Mouse (Mus musculus) stomach, embryonic 14.5 days (tissue): ENCODE data around the gene Pitpnb. TPM values are rescaled to one million over a fixed set of nuclear protein-coding genes. Genes with fewer than 3 reads are reported as not detected.

Source experiments
- ATAC-seq: fragments of 200-750 bp; cut with Nextera tagmentation; 2 replicates; pipeline ENCODE4 v1.8.0; 2017; ENCODE audit warnings: low read depth, moderate TSS enrichment; ENCODE audit not compliant: insufficient number of reproducible peaks, insufficient read depth, low FRiP score
- H3K27ac ChIP-seq: fragments of 300-500 bp; sonication (generic); 2 replicates; pipeline ENCODE4 v1.5.1; 2014; ENCODE audit warnings: mild to moderate bottlenecking, low read length, moderate library complexity, mixed read lengths
- H3K27me3 ChIP-seq: fragments of 300-500 bp; sonication (generic); 2 replicates; pipeline ENCODE4 v1.6.1; 2014; ENCODE audit warnings: low read length, control low read depth, mixed read lengths; ENCODE audit not compliant: control insufficient read depth, insufficient read depth
- H3K36me3 ChIP-seq: fragments of 300-500 bp; sonication (generic); 2 replicates; pipeline ENCODE4 v1.6.1; 2014; ENCODE audit warnings: mild to moderate bottlenecking, control low read depth, low read length, moderate library complexity, mixed read lengths; ENCODE audit not compliant: control insufficient read depth, insufficient read depth
- H3K4me1 ChIP-seq: fragments of 300-500 bp; sonication (generic); 2 replicates; pipeline ENCODE4 v1.6.1; 2014; ENCODE audit warnings: low read length, control low read depth, mixed read lengths; ENCODE audit not compliant: control insufficient read depth, insufficient read depth
- H3K4me2 ChIP-seq: fragments of 300-500 bp; sonication (generic); replicated peaks from 2 replicates; pipeline ENCODE4 v1.6.1; 2014; ENCODE audit warnings: low read depth, low read length, control low read depth
- H3K4me3 ChIP-seq: fragments of 300-500 bp; sonication (generic); 2 replicates; pipeline ENCODE4 v1.5.1; 2014; ENCODE audit warnings: low read depth, low read length, control low read depth
- H3K9ac ChIP-seq: fragments of 300-500 bp; sonication (generic); replicated peaks from 2 replicates; pipeline ENCODE4 v1.6.1; 2014; ENCODE audit warnings: low read depth, mild to moderate bottlenecking, control low read depth, low read length, moderate library complexity, mixed read lengths
- H3K9me3 ChIP-seq: fragments of 300-500 bp; sonication (generic); 2 replicates; pipeline ENCODE4 v1.6.1; 2016; ENCODE audit warnings: low read depth, low read length, control low read depth; ENCODE audit not compliant: control insufficient read depth
- WGBS: fragments of 180-500 bp; shearing (Covaris S2); extraction: QIAGEN DNeasy Blood & Tissue Kit; methylation state at CpG from one replicate; pipeline ENCODE4 v1.1.7; 2014; 5-methylcytosine and 5-hydroxymethylcytosine counted together
- polyA plus RNA-seq: library from polyadenylated mRNA; unstranded; fragments of >200 nt; fragmentation: Nextera tagmentation; extraction: Ambion mirVana; gene quantifications from 2 replicates; pipeline ENCODE4 v1.2.1, GENCODE M21; 2014

Gene Pitpnb
- polyA plus RNA-seq, 1 experiment from 2014 or later = 112 TPM

DNA sequence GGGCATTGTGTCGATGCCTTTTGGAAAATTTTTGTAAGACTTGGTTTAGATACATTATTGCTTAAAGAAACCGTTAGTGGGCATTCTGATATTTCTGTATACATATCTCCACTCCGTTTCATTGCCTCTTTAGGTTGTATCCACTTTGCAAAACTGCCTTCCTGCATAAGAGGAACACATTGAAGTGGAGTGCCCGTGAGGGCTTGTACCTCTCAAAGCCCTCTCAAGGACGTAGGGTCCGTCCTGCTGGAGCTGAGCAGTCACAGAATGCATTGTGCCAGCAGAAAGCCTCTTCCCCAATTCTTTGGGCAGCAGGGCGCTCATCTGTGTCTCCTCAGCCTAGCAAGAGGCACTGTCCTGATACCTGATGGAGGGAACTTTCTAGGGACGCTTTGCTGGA lies 30.5 kb downstream of the Pitpnb start:
- Histone ChIP-seq H3K4me1 (no peaks in the 10 kb centered on the region), H3K9me3 (no peaks in the 10 kb centered on the region), H3K36me3 (peaks cover 38% of the 10 kb centered on the region), H3K4me3 (no peak overlapping the region), H3K27me3 (no peaks in the 10 kb centered on the region), H3K9ac (no peak overlapping the region), H3K27ac (no peak overlapping the region), H3K4me2 (no peak overlapping the region)
- ATAC-seq = no peak
- 77% methylated on average over 8 of the region's 8 CpGs for WGBS

DNA sequence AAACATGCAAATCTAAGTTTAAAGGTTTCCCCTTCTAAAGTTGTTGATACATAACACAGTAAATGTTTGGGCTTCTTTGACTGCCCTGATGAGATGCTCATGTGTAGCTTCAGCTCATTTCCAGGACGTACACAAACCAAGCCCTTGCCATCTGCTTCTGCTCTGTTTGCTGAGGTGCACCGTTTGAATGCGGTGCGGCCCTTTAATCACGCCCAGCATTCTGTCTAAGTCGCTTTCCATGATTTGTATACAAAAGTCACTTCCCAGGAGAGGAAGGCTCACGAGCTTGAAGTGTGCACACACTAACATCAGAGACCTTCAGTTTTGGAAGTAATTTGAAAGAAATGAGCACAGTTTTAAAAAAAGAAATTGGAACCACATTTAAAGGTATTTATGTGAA lies 31.3 kb downstream of the Pitpnb start:
- Histone ChIP-seq H3K36me3 (peaks cover 35% of the 10 kb centered on the region), H3K27ac (no peak overlapping the region), H3K27me3 (no peaks in the 10 kb centered on the region), H3K4me2 (no peak overlapping the region), H3K9me3 (no peaks in the 10 kb centered on the region), H3K4me3 (no peak overlapping the region), H3K4me1 (no peaks in the 10 kb centered on the region), H3K9ac (no peak overlapping the region)
- ATAC-seq = no peak
- WGBS = 39% methylated on average over 7 of the region's 7 CpGs

DNA sequence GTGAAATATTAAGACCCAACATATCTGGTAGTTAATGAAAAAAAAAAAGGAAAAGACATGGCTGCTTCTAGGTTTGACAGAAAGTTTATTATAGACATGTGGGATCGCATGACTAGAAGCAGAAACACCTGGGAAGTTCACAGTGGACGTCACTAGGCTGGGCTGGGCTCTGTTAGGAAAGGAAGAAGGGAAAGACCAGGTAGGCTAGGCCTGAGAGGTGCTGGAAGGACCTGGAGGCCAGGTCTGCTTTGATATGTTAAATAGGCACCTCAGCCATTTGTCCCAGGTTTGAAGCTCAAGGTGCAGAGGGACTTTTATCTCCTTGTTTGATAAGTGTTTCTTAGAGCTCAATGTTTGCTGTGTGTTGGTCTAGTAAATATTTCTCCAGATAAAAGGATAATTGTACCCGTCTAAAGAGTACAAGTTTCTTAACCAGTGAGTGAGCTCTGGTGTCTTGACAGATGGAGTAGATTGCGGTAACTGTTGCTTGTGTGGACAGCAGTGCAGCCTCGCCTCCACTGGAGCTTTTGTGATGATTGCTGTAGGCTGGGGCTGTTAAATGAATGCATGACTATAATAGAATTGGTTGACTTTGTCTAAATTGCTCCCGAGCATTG lies 33.0 kb downstream of the Pitpnb start:
- 58% methylated on average over 6 of the region's 6 CpGs for WGBS
- H3K36me3 ChIP-seq = peaks cover 27% of the 10 kb centered on the region
- no peak overlapping the region for H3K27ac ChIP-seq
- H3K9me3 ChIP-seq = no peaks in the 10 kb centered on the region
- H3K9ac ChIP-seq = no peak overlapping the region
- no peaks in the 10 kb centered on the region for H3K27me3 ChIP-seq
- H3K4me3 ChIP-seq = no peak overlapping the region
- H3K4me2 ChIP-seq = no peak overlapping the region
- peak; percentile 70 for ATAC-seq
- H3K4me1 ChIP-seq = no peaks in the 10 kb centered on the region

DNA sequence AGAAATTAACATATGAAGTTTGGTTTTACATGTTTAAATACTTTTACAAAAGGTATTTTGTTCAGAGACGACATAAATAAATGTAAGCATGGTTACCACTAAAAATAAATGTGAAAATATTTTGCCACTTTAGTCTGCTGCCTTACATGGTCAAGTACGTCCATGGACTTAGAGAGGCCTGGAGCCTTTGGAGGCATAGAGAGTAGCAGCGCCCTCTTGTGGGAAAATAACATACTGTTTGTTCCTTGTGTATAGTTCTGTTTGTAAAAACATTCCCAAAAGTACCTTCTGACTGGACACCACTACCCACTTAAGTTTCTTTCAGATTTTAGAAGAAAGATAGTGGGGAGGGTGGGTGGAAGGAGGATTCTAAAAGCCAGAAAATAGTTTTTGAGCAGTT lies 34.0 kb downstream of the Pitpnb start:
- H3K4me2 ChIP-seq = no peak overlapping the region
- peaks cover 36% of the 10 kb centered on the region for H3K36me3 ChIP-seq
- ATAC-seq = no peak
- no peak overlapping the region for H3K9ac ChIP-seq
- no peaks in the 10 kb centered on the region for H3K9me3 ChIP-seq
- H3K27ac ChIP-seq = no peak overlapping the region
- no peaks in the 10 kb centered on the region for H3K4me1 ChIP-seq
- no peak overlapping the region for H3K4me3 ChIP-seq
- 41% methylated on average over 3 of the region's 3 CpGs for WGBS
- H3K27me3 ChIP-seq = no peaks in the 10 kb centered on the region

DNA sequence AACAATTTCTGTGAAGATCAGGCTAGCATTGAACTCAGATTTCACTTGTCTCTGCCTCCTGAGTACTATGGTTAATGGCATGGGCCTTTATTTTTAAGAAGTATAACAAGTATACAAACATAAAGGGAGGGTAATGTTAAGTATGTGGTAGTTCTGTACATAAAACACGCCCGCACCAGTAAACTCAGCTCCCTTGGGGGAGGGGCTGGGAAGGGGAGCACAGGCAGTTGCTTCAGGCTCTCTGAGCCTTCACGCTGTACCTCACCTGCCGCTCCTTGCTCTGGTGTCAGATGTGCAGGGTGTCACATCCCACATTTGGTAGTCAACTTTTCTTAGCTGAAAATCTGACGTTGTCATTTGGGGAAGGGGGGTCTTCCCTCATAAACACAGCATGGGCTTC lies 35.6 kb downstream of the Pitpnb start:
- Histone ChIP-seq H3K27ac (no peak overlapping the region), H3K4me2 (no peak overlapping the region), H3K4me1 (no peaks in the 10 kb centered on the region), H3K9ac (no peak overlapping the region), H3K9me3 (no peaks in the 10 kb centered on the region), H3K36me3 (peaks cover 42% of the 10 kb centered on the region), H3K4me3 (no peak overlapping the region), H3K27me3 (no peaks in the 10 kb centered on the region)
- ATAC-seq = no peak
- 69% methylated on average over 5 of the region's 5 CpGs for WGBS

DNA sequence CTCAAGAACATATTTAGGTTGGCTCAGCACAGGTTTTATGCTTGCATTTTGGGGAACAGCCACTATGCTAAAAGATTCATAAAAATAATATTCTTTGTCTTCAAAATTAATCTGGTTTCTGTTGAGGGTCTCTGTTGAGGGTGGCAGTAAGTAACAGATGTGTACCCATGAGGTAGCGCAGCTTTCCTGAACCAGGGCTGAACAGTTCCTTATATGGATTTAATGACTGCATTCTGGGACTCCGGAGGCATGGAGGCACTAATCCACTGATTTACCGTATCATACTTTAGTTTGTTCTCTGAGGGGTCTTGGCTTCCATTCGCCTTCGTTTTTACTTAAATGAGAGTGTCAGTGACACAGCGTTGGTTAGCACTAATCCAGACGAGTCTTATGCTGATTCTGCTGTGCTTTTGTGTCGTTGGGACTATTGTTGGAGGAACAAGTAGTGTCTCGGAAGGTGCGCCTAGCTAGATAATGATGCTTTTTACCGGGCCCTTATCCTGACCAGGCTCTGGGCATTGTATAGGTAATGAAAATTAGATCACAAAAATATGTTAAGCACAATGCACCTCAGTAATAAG lies 37.5 kb downstream of the Pitpnb start:
- Histone ChIP-seq H3K36me3 (peaks cover 48% of the 10 kb centered on the region), H3K4me3 (no peak overlapping the region), H3K4me2 (no peak overlapping the region), H3K27me3 (no peaks in the 10 kb centered on the region), H3K9me3 (no peaks in the 10 kb centered on the region), H3K27ac (no peak overlapping the region), H3K4me1 (no peaks in the 10 kb centered on the region), H3K9ac (no peak overlapping the region)
- ATAC-seq = no peak
- 84% methylated on average over 11 of the region's 11 CpGs for WGBS

DNA sequence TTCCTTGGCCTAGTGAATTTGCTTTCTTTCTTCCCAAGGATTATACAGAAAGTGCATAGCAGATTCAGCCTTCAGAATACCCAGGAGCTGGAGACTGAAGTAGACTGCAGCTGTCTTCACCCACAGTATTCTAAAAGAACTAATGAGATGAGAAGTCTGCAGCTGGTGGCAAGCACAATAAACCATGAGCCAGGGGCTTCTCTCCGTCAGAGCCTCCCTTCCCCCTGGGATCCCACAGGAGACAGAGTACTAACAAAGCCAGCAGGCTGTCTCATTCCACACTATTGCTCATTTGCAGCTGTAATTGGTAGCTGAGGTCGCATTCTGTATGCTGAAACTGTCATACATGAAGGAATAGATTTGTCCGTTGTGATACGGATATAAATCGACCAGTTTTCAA lies 38.0 kb downstream of the Pitpnb start:
- no peak for ATAC-seq
- H3K36me3 ChIP-seq = peaks cover 53% of the 10 kb centered on the region
- H3K27ac ChIP-seq = no peak overlapping the region
- H3K27me3 ChIP-seq = no peaks in the 10 kb centered on the region
- H3K9me3 ChIP-seq = no peaks in the 10 kb centered on the region
- H3K4me3 ChIP-seq = no peak overlapping the region
- no peak overlapping the region for H3K4me2 ChIP-seq
- no peak overlapping the region for H3K9ac ChIP-seq
- WGBS = 80% methylated on average over 5 of the region's 5 CpGs
- H3K4me1 ChIP-seq = no peaks in the 10 kb centered on the region

DNA sequence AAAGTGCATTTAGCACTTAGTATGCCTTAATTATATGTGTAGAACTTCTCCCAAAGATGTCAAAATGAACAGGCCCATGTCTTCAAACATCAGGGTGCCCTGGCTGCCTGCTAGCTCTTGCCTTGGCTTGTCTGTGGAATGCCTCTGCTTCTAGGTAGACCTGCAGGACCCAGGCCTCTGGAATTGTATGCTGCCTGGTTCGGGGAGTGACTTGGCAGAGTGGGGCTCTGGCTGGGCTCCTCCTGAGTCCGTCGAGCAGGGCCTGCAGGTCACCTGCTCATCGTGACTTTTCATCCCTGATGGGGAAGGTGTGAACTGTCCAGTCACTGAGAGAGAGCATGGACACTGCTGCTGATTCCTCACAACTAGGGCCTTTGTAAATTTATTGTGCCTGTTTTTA lies 45.1 kb downstream of the Pitpnb start:
- ATAC-seq = no peak
- H3K4me2 ChIP-seq = no peak overlapping the region
- WGBS = 82% methylated on average over 4 of the region's 4 CpGs
- no peak overlapping the region for H3K9ac ChIP-seq
- H3K4me1 ChIP-seq = no peaks in the 10 kb centered on the region
- H3K27ac ChIP-seq = no peak overlapping the region
- H3K27me3 ChIP-seq = no peaks in the 10 kb centered on the region
- no peaks in the 10 kb centered on the region for H3K9me3 ChIP-seq
- H3K36me3 ChIP-seq = peaks cover 75% of the 10 kb centered on the region
- no peak overlapping the region for H3K4me3 ChIP-seq
